Mouse (Mus musculus): Measurements from ENCODE around the gene Gm9780. TPM values are rescaled to one million over a fixed set of nuclear protein-coding genes. Genes with fewer than 3 reads are reported as not detected.
"Not testable (repeated sequence)": the region's sequence is repeated elsewhere in the genome, so short reads cannot be mapped to it uniquely, and the experiment has no call there.

The Gm9780 gene
- total RNA-seq, 2 experiments from 2014 or later, result 3.4 to 8.0 TPM

DNA sequence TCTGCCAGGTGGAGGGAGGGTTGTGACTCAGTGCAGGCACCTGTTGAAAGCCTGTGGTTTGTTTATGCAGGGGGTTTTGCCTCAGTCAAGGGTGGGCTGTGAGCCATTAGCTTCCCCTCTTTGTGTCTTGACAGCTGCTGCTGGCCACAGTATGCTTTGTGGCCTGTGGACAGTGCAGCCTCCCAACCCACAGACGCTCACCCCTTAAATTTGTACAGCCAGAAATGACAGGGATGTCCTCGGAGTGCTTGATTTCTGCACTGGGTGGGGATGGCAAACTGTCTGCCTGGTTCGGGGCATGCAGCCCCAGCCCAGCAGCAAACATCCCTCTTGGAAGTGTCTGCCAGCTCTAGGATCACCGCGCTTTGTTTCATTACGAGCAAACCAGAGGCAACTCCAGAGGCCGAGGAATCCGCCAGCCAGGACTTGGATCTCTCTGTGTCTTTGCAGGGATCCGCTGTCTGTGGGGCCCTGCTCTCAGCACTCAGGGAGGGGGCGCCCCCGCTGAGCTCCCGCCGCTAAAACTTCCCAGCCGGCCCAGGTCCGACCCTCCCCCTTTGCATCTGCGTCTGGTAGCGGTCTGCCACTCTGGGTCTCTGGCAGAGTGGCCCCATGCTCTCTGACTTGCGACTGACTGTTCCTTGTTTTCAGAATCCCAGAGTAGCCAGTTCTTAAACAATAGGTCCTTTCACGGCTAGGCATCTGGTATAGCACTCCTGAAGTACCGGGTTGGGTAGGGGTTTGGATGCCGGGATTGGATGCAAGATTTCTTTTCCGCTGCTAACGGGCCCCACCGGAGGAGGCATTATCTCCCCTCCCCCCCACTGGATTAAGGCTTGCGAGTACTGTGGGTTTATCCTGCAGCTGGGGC is 63.9 kb downstream of the Gm9780 start, which contains the start of gene Duxbl1:
Gene Duxbl1, plus strand, starts transcription at position 207 of the 871 bp plus-strand sequence.
- DNase-seq (ENCODE audit: low spot score in 2 of 2), result not testable (repeated sequence)

Other genes starting within 250 kb of the Gm9780 start
- gene Anxa11, start 200.6 kb downstream of the Gm9780 start, total RNA-seq (2021), result 10 to 100 TPM; 45.7 to 45.8 TPM
- gene Plac9a, start 139.6 kb downstream of the Gm9780 start, total RNA-seq (2021), result not detected
- 10 to 100 TPM in 1 of 2 experiments, 1 to 10 TPM in 1; 7.7 to 10.5 TPM for gene Tmem254a, start 115.0 kb downstream of the Gm9780 start, total RNA-seq (2021)
- not detected for gene Cphx1, start 104.4 kb downstream of the Gm9780 start, total RNA-seq (2021)
- gene Duxbl1, start 64.1 kb downstream of the Gm9780 start, total RNA-seq (2021), result under 1 TPM; 0.28 to 0.61 TPM
- gene Tmem254c, start 24.6 kb upstream of the Gm9780 start, total RNA-seq (2021), result 10 to 100 TPM; 12.1 to 14.3 TPM
- gene Cphx2, start 38.8 kb upstream of the Gm9780 start, total RNA-seq (2021), result not detected
- not detected for gene Cphx3, start 39.6 kb upstream of the Gm9780 start, total RNA-seq (2021)
- gene Duxbl2, start 75.6 kb upstream of the Gm9780 start, total RNA-seq (2021), result under 1 TPM in 1 of 2 experiments, not detected in 1; 0.26 TPM
- gene Plac9b, start 139.8 kb upstream of the Gm9780 start, total RNA-seq (2021), result 1 to 10 TPM; 6.5 to 7.9 TPM
- gene Tmem254b, start 164.3 kb upstream of the Gm9780 start, total RNA-seq (2021), result 10 to 100 TPM; 15.9 to 20.1 TPM
- gene Duxbl3, start 215.3 kb upstream of the Gm9780 start, total RNA-seq (2021), result under 1 TPM in 1 of 2 experiments, not detected in 1; 0.26 TPM